Mouse (Mus musculus) limb, embryonic 15.5 days (tissue): ENCODE data around the gene Mcm7. TPM values are rescaled to one million over a fixed set of nuclear protein-coding genes. Genes with fewer than 3 reads are reported as not detected.

Experiments
- ATAC-seq: fragments of 200-750 bp; cut with Nextera tagmentation; 2 replicates; pipeline ENCODE4 v1.8.0; 2017; ENCODE audit warnings: low read depth, moderate TSS enrichment; ENCODE audit not compliant: insufficient number of reproducible peaks, low FRiP score, low TSS enrichment
- H3K27ac ChIP-seq: fragments of 300-500 bp; sonication (generic); 2 replicates; pipeline ENCODE4 v1.5.1; 2015; ENCODE audit warnings: moderate library complexity, mild to moderate bottlenecking, inconsistent platforms
- H3K27me3 ChIP-seq: fragments of 300-500 bp; sonication (generic); 2 replicates; pipeline ENCODE4 v1.6.1; 2015; ENCODE audit warnings: inconsistent platforms
- H3K36me3 ChIP-seq: fragments of 300-500 bp; sonication (generic); 2 replicates; pipeline ENCODE4 v1.6.1; 2015; ENCODE audit warnings: inconsistent platforms
- H3K4me1 ChIP-seq: fragments of 300-500 bp; sonication (generic); 2 replicates; pipeline ENCODE4 v1.6.1; 2015; ENCODE audit warnings: inconsistent platforms
- H3K4me2 ChIP-seq: fragments of 300-500 bp; sonication (generic); 2 replicates; pipeline ENCODE4 v1.6.1; 2015; ENCODE audit warnings: mild to moderate bottlenecking, inconsistent platforms
- H3K4me3 ChIP-seq: fragments of 300-500 bp; sonication (generic); 2 replicates; pipeline ENCODE4 v1.5.1; 2015; ENCODE audit warnings: mild to moderate bottlenecking, inconsistent platforms
- H3K9ac ChIP-seq: fragments of 300-500 bp; sonication (generic); 2 replicates; pipeline ENCODE4 v1.6.1; 2015; ENCODE audit warnings: inconsistent platforms
- H3K9me3 ChIP-seq: fragments of 300-500 bp; sonication (generic); 2 replicates; pipeline ENCODE4 v1.6.1; 2016; ENCODE audit warnings: inconsistent platforms
- whole genome bisulfite sequencing: fragments of 180-500 bp; shearing (Covaris S2); methylation state at CpG from one replicate; pipeline ENCODE4 v1.1.7; 2015; 5-methylcytosine and 5-hydroxymethylcytosine counted together
- polyA plus RNA-seq: library from polyadenylated mRNA; unstranded; fragments of >200 nt; fragmentation: Nextera tagmentation; extraction: Ambion mirVana; gene quantifications from 2 replicates; pipeline ENCODE4 v1.2.1, GENCODE M21; 2015

Gene Mcm7
- polyA plus RNA-seq, 1 experiment from 2014 or later, result 139 TPM

- under 1% methylated on average over 31 of the region's 31 CpGs for WGBS
- Histone ChIP-seq H3K9ac (peak within 1 kb of the TSS; percentile 83), H3K4me3 (peak within 1 kb of the TSS; percentile 77), H3K27me3 (no peaks in the 10 kb centered on the region), H3K4me1 (peaks cover 17% of the 10 kb centered on the region), H3K27ac (peak within 1 kb of the TSS; percentile 87), H3K9me3 (no peaks in the 10 kb centered on the region), H3K4me2 (peak within 1 kb of the TSS; percentile 74), H3K36me3 (peaks cover 47% of the 10 kb centered on the region)
- peak; percentile 82 for ATAC-seq
These were observed 14.9 kb upstream of the Mcm7 start, which contains the start of the genes Taf6 and Cnpy4 for GRCm38 (mm10) chr5:138186950-138187638. TSS of gene Taf6 (minus strand) at chr5:138187451. TSS of gene Cnpy4 (plus strand) at chr5:138187485.

- Histone ChIP-seq H3K4me2 (peak overlapping the region; percentile 88; the same call in 1 of the 2 replicates), H3K4me1 (peaks cover 13% of the 10 kb centered on the region), H3K27me3 (no peaks in the 10 kb centered on the region), H3K36me3 (peaks cover 53% of the 10 kb centered on the region), H3K9ac (no peak overlapping the region), H3K9me3 (no peaks in the 10 kb centered on the region), H3K4me3 (peak overlapping the region; percentile 83; the same call in 1 of the 2 replicates), H3K27ac (no peak overlapping the region)
- 72% methylated on average over 3 of the region's 3 CpGs for WGBS
- ATAC-seq, result no peak
These were observed 995 bp upstream of the Mcm7 start for GRCm38 (mm10) chr5:138173217-138173616.

DNA sequence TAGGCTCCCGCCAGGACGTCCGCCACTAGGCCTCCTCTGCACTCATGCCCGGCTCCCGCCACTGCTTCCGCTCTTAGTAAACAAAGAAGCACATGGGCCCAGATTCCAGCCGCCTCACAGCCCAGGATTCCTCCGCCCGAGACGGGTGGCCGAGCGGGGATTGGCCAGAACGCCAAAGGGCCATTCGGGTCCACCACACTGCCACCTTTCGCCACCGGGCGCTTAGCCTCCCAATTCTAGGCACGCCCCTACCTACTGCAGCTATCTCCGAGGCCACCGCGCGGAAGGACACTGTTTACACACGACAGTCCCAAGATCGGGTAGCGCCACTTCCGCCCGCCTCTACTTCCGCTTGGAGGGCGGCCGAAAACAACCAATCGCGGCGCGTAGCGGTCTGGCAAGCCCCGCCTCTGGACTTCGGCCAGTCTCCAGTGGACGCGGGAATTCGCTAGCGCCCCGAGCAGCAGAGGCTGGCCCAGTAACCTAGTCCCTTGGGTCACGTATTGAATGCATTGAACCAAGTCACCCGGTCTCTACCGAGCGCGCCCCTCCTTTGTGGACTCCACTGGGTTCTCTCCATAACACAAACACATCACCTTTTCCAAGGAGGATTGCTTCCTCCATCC lies 1.2 kb downstream of the Mcm7 start:
- Histone ChIP-seq H3K4me2 (peak overlapping the region; percentile 88), H3K4me1 (peaks cover 13% of the 10 kb centered on the region), H3K36me3 (peaks cover 56% of the 10 kb centered on the region), H3K27me3 (no peaks in the 10 kb centered on the region), H3K4me3 (peak overlapping the region; percentile 83), H3K9ac (peak overlapping the region; percentile 71), H3K9me3 (no peaks in the 10 kb centered on the region), H3K27ac (peak overlapping the region; percentile 94)
- under 1% methylated on average over 47 of the region's 47 CpGs for WGBS
- ATAC-seq, result peak; percentile 76

GRCm38 (mm10) chr5:138165594-138165993 lies 6.6 kb downstream of the Mcm7 start:
- ATAC-seq, result no peak
- WGBS, result 67% methylated on average over 8 of the region's 8 CpGs

DNA sequence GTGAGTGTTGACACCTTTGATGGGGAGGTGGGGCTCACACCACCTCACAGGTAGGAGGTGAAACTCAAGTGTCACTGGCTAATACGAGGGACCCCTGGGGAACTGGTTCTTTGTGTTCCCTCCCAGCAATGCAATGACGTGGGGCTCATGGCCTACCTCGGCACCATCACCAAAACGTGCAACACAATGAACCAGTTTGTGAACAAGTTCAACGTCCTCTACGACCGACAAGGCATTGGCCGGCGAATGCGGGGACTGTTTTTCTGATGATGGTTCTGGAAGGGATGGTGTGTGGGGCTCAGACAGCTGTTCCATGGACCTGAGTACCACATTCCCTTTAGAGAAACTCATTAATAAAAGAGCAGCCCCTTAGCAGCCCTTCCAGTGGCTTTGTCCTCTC lies 8.6 kb downstream of the Mcm7 start:
- Histone ChIP-seq H3K4me1 (peaks cover 16% of the 10 kb centered on the region; the same call in 1 of the 2 replicates), H3K9ac (no peak overlapping the region), H3K9me3 (no peaks in the 10 kb centered on the region), H3K36me3 (peaks cover 65% of the 10 kb centered on the region), H3K27me3 (no peaks in the 10 kb centered on the region), H3K27ac (no peak overlapping the region), H3K4me3 (no peak overlapping the region), H3K4me2 (no peak overlapping the region)
- WGBS, result 66% methylated on average over 10 of the region's 10 CpGs
- no peak for ATAC-seq

More at GRCm38 (mm10) chr5:138165594-138165993, 6.6 kb downstream of the Mcm7 start:
- no peaks in the 10 kb centered on the region for H3K9me3 ChIP-seq
- H3K27ac ChIP-seq, result 0 out of 2 replicates have a peak overlapping the region, but pooled peaks have one; percentile 7
- H3K4me1 ChIP-seq, result peaks cover 22% of the 10 kb centered on the region
- H3K4me3 ChIP-seq, result no peak overlapping the region
- no peaks in the 10 kb centered on the region for H3K27me3 ChIP-seq
- peaks cover 78% of the 10 kb centered on the region for H3K36me3 ChIP-seq
- no peak overlapping the region for H3K4me2 ChIP-seq
- H3K9ac ChIP-seq, result no peak overlapping the region

GRCm38 (mm10) chr5:138163046-138163445 lies 9.2 kb downstream of the Mcm7 start:
- no peaks in the 10 kb centered on the region for H3K27me3 ChIP-seq
- no peak overlapping the region for H3K27ac ChIP-seq
- 66% methylated on average over 6 of the region's 6 CpGs for WGBS
- H3K9ac ChIP-seq, result no peak overlapping the region
- H3K4me1 ChIP-seq, result peaks cover 16% of the 10 kb centered on the region; the same call in 1 of the 2 replicates
- H3K4me2 ChIP-seq, result no peak overlapping the region
- no peak overlapping the region for H3K4me3 ChIP-seq
- no peaks in the 10 kb centered on the region for H3K9me3 ChIP-seq
- H3K36me3 ChIP-seq, result peaks cover 60% of the 10 kb centered on the region
- ATAC-seq, result no peak

GRCm38 (mm10) chr5:138160842-138161665 lies 11.2 kb downstream of the Mcm7 start, which contains the start of gene Cops6:
TSS of gene Cops6 (plus strand) at chr5:138161071.
- Histone ChIP-seq H3K4me2 (peak within 1 kb of the TSS; percentile 72), H3K9ac (peak within 1 kb of the TSS; percentile 82), H3K4me1 (peaks cover 16% of the 10 kb centered on the region; the same call in 1 of the 2 replicates), H3K4me3 (peak within 1 kb of the TSS; percentile 77), H3K36me3 (peaks cover 40% of the 10 kb centered on the region), H3K9me3 (no peaks in the 10 kb centered on the region), H3K27me3 (no peaks in the 10 kb centered on the region), H3K27ac (peak within 1 kb of the TSS; percentile 81)
- peak; percentile 94 for ATAC-seq
- under 1% methylated on average over 42 of the region's 42 CpGs for WGBS

DNA sequence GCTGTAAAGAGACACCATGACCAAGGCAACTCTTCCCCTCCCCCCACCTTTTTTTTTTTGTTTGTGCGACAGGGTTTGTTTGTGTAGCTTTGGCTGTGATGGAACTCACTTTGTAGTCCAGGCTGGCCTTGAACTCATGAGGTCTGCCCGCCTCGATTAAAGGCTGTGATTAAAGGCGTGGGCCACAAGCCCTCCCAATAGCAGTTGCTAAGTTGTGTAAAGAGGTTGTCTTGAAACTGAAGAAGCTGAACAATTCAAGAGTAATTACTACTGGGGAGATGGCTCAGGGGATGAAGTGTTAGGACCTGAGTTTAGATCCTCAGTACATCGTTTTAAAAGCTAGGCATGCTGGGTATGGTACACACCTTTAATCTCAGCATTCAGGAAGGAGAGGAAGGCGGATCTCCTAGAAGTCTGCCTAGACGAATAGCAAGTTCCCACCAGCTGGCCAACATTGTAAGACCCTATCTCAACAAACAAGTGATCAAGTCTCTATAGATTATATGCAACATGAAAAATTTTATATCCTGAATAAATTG lies 11.9 kb downstream of the Mcm7 start:
- peak overlapping the region; percentile 77 for H3K4me3 ChIP-seq
- H3K27me3 ChIP-seq, result no peaks in the 10 kb centered on the region
- H3K4me1 ChIP-seq, result peaks cover 14% of the 10 kb centered on the region; the same call in 1 of the 2 replicates
- no peak overlapping the region for H3K9ac ChIP-seq
- H3K9me3 ChIP-seq, result no peaks in the 10 kb centered on the region
- no peak for ATAC-seq
- H3K36me3 ChIP-seq, result peaks cover 32% of the 10 kb centered on the region
- H3K27ac ChIP-seq, result peak overlapping the region; percentile 81; the same call in 1 of the 2 replicates
- 70% methylated on average over 7 of the region's 7 CpGs for WGBS
- peak overlapping the region; percentile 72 for H3K4me2 ChIP-seq

DNA sequence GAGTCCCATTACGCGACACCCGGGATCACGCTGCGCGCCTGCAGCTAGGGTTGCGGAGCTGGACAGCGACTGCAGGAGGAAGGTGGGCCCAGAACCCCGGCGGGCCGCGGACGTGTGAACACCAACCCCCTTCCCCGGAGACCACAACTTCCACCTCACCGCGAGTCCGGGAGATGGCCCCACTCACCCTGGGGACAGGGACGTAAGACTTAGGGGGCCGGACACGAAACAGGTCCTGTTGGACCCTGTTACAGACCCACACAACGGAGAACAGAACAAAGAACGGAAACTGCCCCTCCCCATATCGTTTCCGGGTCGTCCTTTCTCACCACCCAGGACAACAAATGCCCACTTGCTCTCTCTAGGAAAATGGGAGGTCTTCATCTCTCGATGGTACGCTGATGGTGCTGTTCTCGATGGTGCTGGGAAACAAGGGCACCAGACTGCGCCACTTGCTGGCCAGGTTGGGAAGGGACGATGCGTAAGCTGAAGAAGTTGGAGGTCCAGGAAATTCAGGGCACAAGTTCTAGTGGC lies 16.7 kb downstream of the Mcm7 start, which contains the start of gene Zfp113:
TSS of gene Zfp113 (minus strand) at position 302 of the 534 bp plus-strand sequence.
- H3K9ac ChIP-seq, result peak within 1 kb of the TSS; percentile 77
- peaks cover 5% of the 10 kb centered on the region; the same call in 1 of the 2 replicates for H3K4me1 ChIP-seq
- H3K4me2 ChIP-seq, result peak within 1 kb of the TSS; percentile 61
- no peaks in the 10 kb centered on the region for H3K9me3 ChIP-seq
- peak within 1 kb of the TSS; percentile 79 for H3K4me3 ChIP-seq
- peaks cover 27% of the 10 kb centered on the region for H3K36me3 ChIP-seq
- peak; percentile 95 for ATAC-seq
- peak within 1 kb of the TSS; percentile 89 for H3K27ac ChIP-seq
- no peaks in the 10 kb centered on the region for H3K27me3 ChIP-seq
- WGBS, result under 1% methylated on average over 31 of the region's 31 CpGs

DNA sequence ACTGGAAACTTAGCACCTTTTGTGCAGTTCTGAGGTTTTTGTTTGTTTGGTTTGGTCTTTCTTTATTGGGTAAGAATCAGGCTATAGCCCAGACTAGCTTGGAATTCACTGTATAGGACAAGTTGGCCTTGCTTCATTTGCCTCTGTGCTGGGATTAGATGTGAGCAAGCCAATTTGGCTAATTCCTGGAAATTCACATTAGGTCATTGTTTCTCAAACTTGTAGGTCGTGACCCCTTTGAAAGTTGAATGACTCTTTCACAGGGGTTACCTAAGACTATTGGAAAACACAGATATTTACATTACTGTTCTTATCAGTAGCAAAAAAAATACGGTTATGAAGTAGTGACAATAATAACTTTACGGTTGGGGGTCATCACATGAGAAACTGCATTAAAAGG lies 17.8 kb downstream of the Mcm7 start:
- peak overlapping the region; percentile 61 for H3K4me2 ChIP-seq
- peak overlapping the region; percentile 79 for H3K4me3 ChIP-seq
- 80% methylated on average over 3 of the region's 3 CpGs for WGBS
- no peak for ATAC-seq
- H3K27ac ChIP-seq, result no peak overlapping the region
- H3K36me3 ChIP-seq, result peaks cover 32% of the 10 kb centered on the region
- H3K27me3 ChIP-seq, result no peaks in the 10 kb centered on the region
- H3K4me1 ChIP-seq, result peaks cover 4% of the 10 kb centered on the region; the same call in 1 of the 2 replicates
- H3K9me3 ChIP-seq, result no peaks in the 10 kb centered on the region
- H3K9ac ChIP-seq, result no peak overlapping the region

DNA sequence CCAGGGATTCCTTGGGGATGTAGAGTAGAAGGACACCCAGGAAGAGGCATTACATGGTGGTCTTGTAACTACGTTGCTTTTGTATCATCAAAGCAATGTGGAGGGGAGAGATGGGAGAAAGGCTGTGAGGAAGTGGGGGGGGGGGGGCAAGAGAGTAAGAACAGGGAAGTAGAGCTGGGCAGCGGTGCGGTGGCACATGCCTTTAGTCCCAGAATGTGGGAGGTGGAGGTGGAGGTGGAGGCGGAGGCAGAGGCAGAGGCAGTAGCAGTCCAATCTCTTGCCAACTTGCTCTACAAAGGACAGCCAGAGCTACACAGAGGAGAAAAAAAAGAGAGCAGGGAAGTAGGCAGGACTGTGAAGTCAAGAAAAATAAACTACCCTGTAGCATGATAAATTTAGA lies 33.6 kb downstream of the Mcm7 start:
- no peak overlapping the region for H3K4me2 ChIP-seq
- no peaks in the 10 kb centered on the region for H3K9me3 ChIP-seq
- WGBS, result 77% methylated on average over 4 of the region's 4 CpGs
- no peak for ATAC-seq
- H3K27ac ChIP-seq, result no peak overlapping the region
- peaks cover 29% of the 10 kb centered on the region for H3K36me3 ChIP-seq
- no peaks in the 10 kb centered on the region for H3K4me1 ChIP-seq
- H3K27me3 ChIP-seq, result no peaks in the 10 kb centered on the region
- H3K4me3 ChIP-seq, result no peak overlapping the region
- no peak overlapping the region for H3K9ac ChIP-seq
